Mouse (Mus musculus): ENCODE results near the gene Olfr1412. TPM values are rescaled to one million over a fixed set of nuclear protein-coding genes. Genes with fewer than 3 reads are reported as not detected.

The Olfr1412 gene
- polyA plus RNA-seq, 1 experiment from 2014 or later = not detected

DNA sequence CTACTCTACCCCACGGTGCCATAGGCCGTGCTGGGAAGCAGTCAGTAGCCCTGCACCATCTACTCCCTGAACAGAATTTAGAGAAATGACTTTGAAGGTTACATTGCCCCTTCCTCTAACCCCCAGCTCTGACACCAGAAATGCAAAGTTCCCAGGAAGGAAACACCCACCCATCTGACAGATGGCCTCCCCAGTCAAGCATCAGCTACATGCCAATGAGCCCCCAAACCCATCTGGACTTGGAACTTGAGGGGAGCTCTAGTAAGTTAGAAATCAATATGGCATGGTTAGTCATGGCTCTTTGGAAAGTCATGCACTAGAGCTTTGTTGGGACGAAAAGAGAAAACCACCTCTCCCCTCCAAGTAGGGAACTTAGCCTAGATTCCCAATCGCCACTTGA lies 53.2 kb downstream of the Olfr1412 start:
- no peak overlapping the region for H3K27ac ChIP-seq
- H3K4me3 ChIP-seq (replicated peaks) = no peak overlapping the region
- no peak overlapping the region for H3K9ac ChIP-seq (replicated peaks)
- 96% methylated on average over 4 of the region's 4 CpGs for WGBS
- H3K9me3 ChIP-seq = no peaks in the 10 kb centered on the region
- H3K4me1 ChIP-seq (replicated peaks) = peaks cover 40% of the 10 kb centered on the region
- H3K36me3 ChIP-seq = peaks cover 39% of the 10 kb centered on the region
- no peaks in the 10 kb centered on the region for H3K27me3 ChIP-seq
- H3K4me2 ChIP-seq (replicated peaks) = no peak overlapping the region
- no peak for ATAC-seq

- no peaks in the 10 kb centered on the region for H3K9me3 ChIP-seq
- peak overlapping the region; percentile 98 for H3K4me2 ChIP-seq (replicated peaks)
- no peaks in the 10 kb centered on the region for H3K27me3 ChIP-seq
- H3K9ac ChIP-seq (replicated peaks) = peak overlapping the region; percentile 96; the same call in 1 of the 2 replicates
- 94% methylated on average over 6 of the region's 6 CpGs for WGBS
- H3K4me1 ChIP-seq (replicated peaks) = peaks cover 33% of the 10 kb centered on the region
- H3K27ac ChIP-seq = no peak overlapping the region
- H3K36me3 ChIP-seq = peaks cover 36% of the 10 kb centered on the region
- H3K4me3 ChIP-seq (replicated peaks) = peak overlapping the region; percentile 83
- ATAC-seq = no peak
Observed at GRCm38 (mm10) chr1:92640393-92640792, 54.8 kb downstream of the Olfr1412 start.

Other genes starting within 250 kb of the Olfr1412 start
- gene Ndufa10, start 111.9 kb upstream of the Olfr1412 start, polyA plus RNA-seq (2015; fragmentation: Nextera tagmentation; extraction: Ambion mirVana) = 271 and 284 TPM in 2 replicates
- not detected in 2 replicates for gene Olfr1416, start 100.7 kb upstream of the Olfr1412 start, polyA plus RNA-seq (2015; fragmentation: Nextera tagmentation; extraction: Ambion mirVana)
- not detected in 2 replicates for gene Olfr1415, start 89.7 kb upstream of the Olfr1412 start, polyA plus RNA-seq (2015; fragmentation: Nextera tagmentation; extraction: Ambion mirVana)
- gene Olfr1414, start 67.1 kb upstream of the Olfr1412 start, polyA plus RNA-seq (2015; fragmentation: Nextera tagmentation; extraction: Ambion mirVana) = not detected in 2 replicates
- gene Olfr1413, start 14.5 kb upstream of the Olfr1412 start, polyA plus RNA-seq (2015; fragmentation: Nextera tagmentation; extraction: Ambion mirVana) = not detected in 2 replicates
- not detected in 2 replicates for gene Olfr1411, start 8.6 kb downstream of the Olfr1412 start, polyA plus RNA-seq (2015; fragmentation: Nextera tagmentation; extraction: Ambion mirVana)
- gene Olfr1410, start 20.0 kb downstream of the Olfr1412 start, polyA plus RNA-seq (2015; fragmentation: Nextera tagmentation; extraction: Ambion mirVana) = not detected in 2 replicates
- 0.08 TPM in 1 of 2 replicates, not detected in the other for gene Olfr12, start 32.0 kb downstream of the Olfr1412 start, polyA plus RNA-seq (2015; fragmentation: Nextera tagmentation; extraction: Ambion mirVana)
- gene Cops9, start 56.2 kb downstream of the Olfr1412 start, polyA plus RNA-seq (2015; fragmentation: Nextera tagmentation; extraction: Ambion mirVana) = 576 and 596 TPM in 2 replicates
- gene Otos, start 63.1 kb downstream of the Olfr1412 start, polyA plus RNA-seq (2015; fragmentation: Nextera tagmentation; extraction: Ambion mirVana) = 0.11 and 0.34 TPM in 2 replicates
- gene Gpc1, start 245.9 kb downstream of the Olfr1412 start, polyA plus RNA-seq (2015; fragmentation: Nextera tagmentation; extraction: Ambion mirVana) = 55.8 and 67.7 TPM in 2 replicates